Mouse (Mus musculus): ENCODE results near the gene Cdk19. TPM values are rescaled to one million over a fixed set of nuclear protein-coding genes. Genes with fewer than 3 reads are reported as not detected.

Gene Cdk19
- polyA plus RNA-seq, 1 experiment from 2014 or later: 9.5 TPM

GRCm38 (mm10) chr10:40467174-40467911 lies 128.0 kb downstream of the Cdk19 start:
- Histone ChIP-seq H3K4me1 (replicated peaks) (peaks cover 13% of the 10 kb centered on the region), H3K27me3 (replicated peaks) (no peaks in the 10 kb centered on the region), H3K9me3 (replicated peaks) (no peaks in the 10 kb centered on the region), H3K9ac (no peak overlapping the region), H3K4me2 (no peak overlapping the region), H3K4me3 (no peak overlapping the region), H3K36me3 (peaks cover 3% of the 10 kb centered on the region; the same call in 1 of the 2 replicates), H3K27ac (ENCODE audit: poor library complexity, severe bottlenecking) (no peak overlapping the region)
- WGBS: 58% methylated on average over 8 of the region's 8 CpGs
- ATAC-seq (ENCODE audit: insufficient number of reproducible peaks, low FRiP score): no peak

GRCm38 (mm10) chr10:40467912-40468254 lies 128.5 kb downstream of the Cdk19 start:
- Histone ChIP-seq H3K9ac (no peak overlapping the region), H3K4me1 (replicated peaks) (peaks cover 13% of the 10 kb centered on the region), H3K27ac (ENCODE audit: poor library complexity, severe bottlenecking) (no peak overlapping the region), H3K27me3 (replicated peaks) (no peaks in the 10 kb centered on the region), H3K36me3 (peaks cover 9% of the 10 kb centered on the region; the same call in 1 of the 2 replicates), H3K4me2 (no peak overlapping the region), H3K9me3 (replicated peaks) (no peaks in the 10 kb centered on the region), H3K4me3 (no peak overlapping the region)
- WGBS: 61% methylated on average over 1 of the region's 1 CpGs
- no peak for ATAC-seq (ENCODE audit: insufficient number of reproducible peaks, low FRiP score)

- WGBS: 86% methylated on average over 2 of the region's 2 CpGs
Observed at GRCm38 (mm10) chr10:40469145-40469544, 129.8 kb downstream of the Cdk19 start.

GRCm38 (mm10) chr10:40476535-40477285 lies 137.3 kb downstream of the Cdk19 start:
- H3K4me2 ChIP-seq: no peak overlapping the region
- peaks cover 24% of the 10 kb centered on the region for H3K36me3 ChIP-seq
- H3K4me3 ChIP-seq: no peak overlapping the region
- no peak overlapping the region for H3K9ac ChIP-seq
- ATAC-seq (ENCODE audit: insufficient number of reproducible peaks, low FRiP score): peak; percentile 48; the same call in 1 of the 2 replicates
- no peaks in the 10 kb centered on the region for H3K9me3 ChIP-seq (replicated peaks)
- peak overlapping the region; percentile 59; the same call in 1 of the 2 replicates for H3K27ac ChIP-seq (ENCODE audit: poor library complexity, severe bottlenecking)
- H3K4me1 ChIP-seq (replicated peaks): peaks cover 11% of the 10 kb centered on the region; the same call in 1 of the 2 replicates
- WGBS: 66% methylated on average over 5 of the region's 5 CpGs
- no peaks in the 10 kb centered on the region for H3K27me3 ChIP-seq (replicated peaks)

More at GRCm38 (mm10) chr10:40469145-40469544, 129.8 kb downstream of the Cdk19 start:
- no peak for ATAC-seq (ENCODE audit: insufficient number of reproducible peaks, low FRiP score)
- Histone ChIP-seq H3K4me3 (no peak overlapping the region), H3K4me1 (replicated peaks) (peaks cover 13% of the 10 kb centered on the region), H3K27me3 (replicated peaks) (no peaks in the 10 kb centered on the region), H3K9ac (no peak overlapping the region), H3K9me3 (replicated peaks) (no peaks in the 10 kb centered on the region), H3K36me3 (peaks cover 9% of the 10 kb centered on the region; the same call in 1 of the 2 replicates), H3K4me2 (no peak overlapping the region), H3K27ac (ENCODE audit: poor library complexity, severe bottlenecking) (no peak overlapping the region)

- no peaks in the 10 kb centered on the region for H3K9me3 ChIP-seq (replicated peaks)
- ATAC-seq (ENCODE audit: insufficient number of reproducible peaks, low FRiP score): no peak
- no peaks in the 10 kb centered on the region for H3K27me3 ChIP-seq (replicated peaks)
- H3K4me1 ChIP-seq (replicated peaks): peaks cover 11% of the 10 kb centered on the region; the same call in 1 of the 2 replicates
- 92% methylated on average over 18 of the region's 18 CpGs for WGBS
- peak overlapping the region; percentile 59; the same call in 1 of the 2 replicates for H3K27ac ChIP-seq (ENCODE audit: poor library complexity, severe bottlenecking)
- no peak overlapping the region for H3K9ac ChIP-seq
- peaks cover 21% of the 10 kb centered on the region for H3K36me3 ChIP-seq
- no peak overlapping the region for H3K4me3 ChIP-seq
- no peak overlapping the region for H3K4me2 ChIP-seq
Observed at GRCm38 (mm10) chr10:40477426-40478075, 138.2 kb downstream of the Cdk19 start.

GRCm38 (mm10) chr10:40478626-40479025 lies 139.3 kb downstream of the Cdk19 start:
- ATAC-seq (ENCODE audit: insufficient number of reproducible peaks, low FRiP score): no peak
- no peak overlapping the region for H3K4me3 ChIP-seq
- 99% methylated on average over 3 of the region's 3 CpGs for WGBS
- no peak overlapping the region for H3K27ac ChIP-seq (ENCODE audit: poor library complexity, severe bottlenecking)
- peaks cover 17% of the 10 kb centered on the region for H3K36me3 ChIP-seq
- no peak overlapping the region for H3K4me2 ChIP-seq
- peaks cover 11% of the 10 kb centered on the region; the same call in 1 of the 2 replicates for H3K4me1 ChIP-seq (replicated peaks)
- no peak overlapping the region for H3K9ac ChIP-seq
- H3K9me3 ChIP-seq (replicated peaks): no peaks in the 10 kb centered on the region
- H3K27me3 ChIP-seq (replicated peaks): no peaks in the 10 kb centered on the region

- no peak overlapping the region for H3K4me2 ChIP-seq
- no peak overlapping the region for H3K4me3 ChIP-seq
- H3K4me1 ChIP-seq (replicated peaks): peaks cover 11% of the 10 kb centered on the region; the same call in 1 of the 2 replicates
- no peak for ATAC-seq (ENCODE audit: insufficient number of reproducible peaks, low FRiP score)
- WGBS: 62% methylated on average over 1 of the region's 1 CpGs
- peaks cover 17% of the 10 kb centered on the region for H3K36me3 ChIP-seq
- no peak overlapping the region for H3K27ac ChIP-seq (ENCODE audit: poor library complexity, severe bottlenecking)
- H3K9ac ChIP-seq: no peak overlapping the region
- H3K27me3 ChIP-seq (replicated peaks): no peaks in the 10 kb centered on the region
- no peaks in the 10 kb centered on the region for H3K9me3 ChIP-seq (replicated peaks)
Observed at GRCm38 (mm10) chr10:40479216-40479615, 139.9 kb downstream of the Cdk19 start.

GRCm38 (mm10) chr10:40479621-40480193 lies 140.3 kb downstream of the Cdk19 start:
- Histone ChIP-seq H3K36me3 (peaks cover 17% of the 10 kb centered on the region), H3K4me2 (no peak overlapping the region), H3K9me3 (replicated peaks) (no peaks in the 10 kb centered on the region), H3K4me3 (no peak overlapping the region), H3K27me3 (replicated peaks) (no peaks in the 10 kb centered on the region), H3K9ac (no peak overlapping the region), H3K4me1 (replicated peaks) (peaks cover 11% of the 10 kb centered on the region; the same call in 1 of the 2 replicates), H3K27ac (ENCODE audit: poor library complexity, severe bottlenecking) (no peak overlapping the region)
- no peak for ATAC-seq (ENCODE audit: insufficient number of reproducible peaks, low FRiP score)
- 69% methylated on average over 8 of the region's 8 CpGs for WGBS

- H3K4me3 ChIP-seq: no peak overlapping the region
- peaks cover 12% of the 10 kb centered on the region for H3K36me3 ChIP-seq
Observed at GRCm38 (mm10) chr10:40481534-40481933, 142.2 kb downstream of the Cdk19 start.

GRCm38 (mm10) chr10:40482285-40482684 lies 142.9 kb downstream of the Cdk19 start:
- 85% methylated on average over 6 of the region's 6 CpGs for WGBS
- no peaks in the 10 kb centered on the region for H3K4me1 ChIP-seq (replicated peaks)
- H3K9me3 ChIP-seq (replicated peaks): no peaks in the 10 kb centered on the region
- H3K4me2 ChIP-seq: no peak overlapping the region
- H3K9ac ChIP-seq: no peak overlapping the region
- peaks cover 10% of the 10 kb centered on the region for H3K36me3 ChIP-seq
- no peak overlapping the region for H3K27ac ChIP-seq (ENCODE audit: poor library complexity, severe bottlenecking)
- H3K4me3 ChIP-seq: no peak overlapping the region
- H3K27me3 ChIP-seq (replicated peaks): no peaks in the 10 kb centered on the region
- ATAC-seq (ENCODE audit: insufficient number of reproducible peaks, low FRiP score): no peak

More at GRCm38 (mm10) chr10:40481534-40481933, 142.2 kb downstream of the Cdk19 start:
- Histone ChIP-seq H3K4me1 (replicated peaks) (peaks cover 5% of the 10 kb centered on the region; the same call in 1 of the 2 replicates), H3K9me3 (replicated peaks) (no peaks in the 10 kb centered on the region), H3K9ac (no peak overlapping the region), H3K4me2 (no peak overlapping the region), H3K27me3 (replicated peaks) (no peaks in the 10 kb centered on the region), H3K27ac (ENCODE audit: poor library complexity, severe bottlenecking) (no peak overlapping the region)
- 80% methylated on average over 3 of the region's 3 CpGs for WGBS
- ATAC-seq (ENCODE audit: insufficient number of reproducible peaks, low FRiP score): no peak

All from heart, embryonic 12.5 days (tissue).